Mouse (Mus musculus): Measurements from ENCODE around the gene Crip3.

- no peak for TF ChIP-seq POLR2A (IDR thresholded peaks at IDR 0.05; ENCODE audit: low read depth, low read length)
- TF ChIP-seq CTCF (IDR thresholded peaks at IDR 0.05; ENCODE audit: borderline replicate concordance, insufficient read depth, low read length) = no peak
Observed at GRCm38 (mm10) chr17:46388200-46388599, 40.5 kb upstream of the Crip3 start.
